Mouse (Mus musculus) thymus, adult 2 months (tissue): ENCODE results near the gene Ric8b. TPM values are rescaled to one million over a fixed set of nuclear protein-coding genes. Genes with fewer than 3 reads are reported as not detected.

ENCODE experiments used
- DNase-seq: peaks from one replicate; pipeline ENCODE4 v3.0.0; 2021
- H3K27ac ChIP-seq: fragments of 200-500 bp; 2 replicates; pipeline ENCODE4 v1.5.1; 2012; ENCODE audit warnings: low read length, control low read depth; ENCODE audit not compliant: control insufficient read depth, insufficient read depth
- H3K27me3 ChIP-seq: fragments of 200-500 bp; 2 replicates; pipeline ENCODE4 v1.6.1; 2012; ENCODE audit warnings: mild to moderate bottlenecking, low read length, moderate library complexity, mixed read lengths; ENCODE audit not compliant: control insufficient read depth, insufficient read depth
- H3K36me3 ChIP-seq: fragments of 200-500 bp; 2 replicates; pipeline ENCODE4 v1.6.1; 2012; ENCODE audit warnings: mild to moderate bottlenecking, low read length, moderate library complexity; ENCODE audit not compliant: control insufficient read depth, insufficient read depth
- H3K4me1 ChIP-seq: fragments of 200-500 bp; replicated peaks from 2 replicates; pipeline ENCODE4 v1.6.1; 2012; ENCODE audit warnings: low read length; ENCODE audit not compliant: control insufficient read depth, insufficient read depth
- H3K4me3 ChIP-seq: fragments of 200-500 bp; 2 replicates; pipeline ENCODE4 v1.5.1; 2012; ENCODE audit warnings: mild to moderate bottlenecking, low read length, control low read depth, moderate library complexity; ENCODE audit not compliant: control insufficient read depth, insufficient read depth
- CTCF ChIP-seq: fragments of 200-500 bp; IDR thresholded peaks from 2 replicates; pipeline ENCODE4 v1.5.1; 2012; ENCODE audit warnings: mild to moderate bottlenecking, control low read depth, low read length, moderate library complexity, borderline replicate concordance; ENCODE audit not compliant: control insufficient read depth, poor library complexity, insufficient read depth; ENCODE audit errors: extremely low read depth
- POLR2A ChIP-seq: fragments of 200-500 bp; IDR thresholded peaks from 2 replicates; pipeline ENCODE4 v1.6.1; 2012; ENCODE audit warnings: mild to moderate bottlenecking, low read length, control low read depth, moderate library complexity; ENCODE audit not compliant: control insufficient read depth, poor library complexity, insufficient read depth; ENCODE audit errors: extremely low read depth
- WGBS: fragments of 180-500 bp; shearing (Covaris S2); methylation state at CpG from one replicate; pipeline ENCODE4 v1.1.7; 2018; 5-methylcytosine and 5-hydroxymethylcytosine counted together
- polyA plus RNA-seq: library from polyadenylated mRNA; depleted of rRNA; stranded (reverse); fragments of >200 nt; gene quantifications from 2 replicates; pipeline ENCODE4 v1.2.3, GENCODE M21; 2012

The Ric8b gene
- polyA plus RNA-seq, 1 experiment = 17.6 TPM

DNA sequence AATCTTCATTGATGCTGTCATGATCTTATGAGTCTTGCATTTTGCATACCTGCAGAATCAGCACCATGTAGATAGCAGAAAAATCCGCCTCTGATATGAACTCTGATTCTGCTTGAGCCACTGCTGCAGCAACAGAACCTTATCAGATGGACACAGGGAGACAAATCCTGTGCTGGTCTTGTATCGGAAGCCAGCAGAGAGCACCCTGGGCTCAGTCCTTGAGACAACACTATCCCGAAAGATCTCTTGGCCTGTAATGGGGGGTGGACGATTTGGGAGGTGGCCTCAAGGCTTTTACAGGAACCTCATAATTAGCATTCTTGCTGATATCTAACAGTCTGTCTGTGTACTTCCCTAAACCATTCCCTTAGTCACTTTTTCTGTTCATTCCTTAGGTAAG is 57.8 kb downstream of the Ric8b start:
- Histone ChIP-seq H3K27ac (no peak overlapping the region), H3K4me3 (no peak overlapping the region), H3K36me3 (peaks cover 20% of the 10 kb centered on the region), H3K27me3 (no peaks in the 10 kb centered on the region), H3K4me1 (no peaks in the 10 kb centered on the region)
- no peak for DNase-seq
- TF ChIP-seq CTCF (no peak), POLR2A (no peak)
- WGBS = 93% methylated on average over 4 of the region's 4 CpGs

DNA sequence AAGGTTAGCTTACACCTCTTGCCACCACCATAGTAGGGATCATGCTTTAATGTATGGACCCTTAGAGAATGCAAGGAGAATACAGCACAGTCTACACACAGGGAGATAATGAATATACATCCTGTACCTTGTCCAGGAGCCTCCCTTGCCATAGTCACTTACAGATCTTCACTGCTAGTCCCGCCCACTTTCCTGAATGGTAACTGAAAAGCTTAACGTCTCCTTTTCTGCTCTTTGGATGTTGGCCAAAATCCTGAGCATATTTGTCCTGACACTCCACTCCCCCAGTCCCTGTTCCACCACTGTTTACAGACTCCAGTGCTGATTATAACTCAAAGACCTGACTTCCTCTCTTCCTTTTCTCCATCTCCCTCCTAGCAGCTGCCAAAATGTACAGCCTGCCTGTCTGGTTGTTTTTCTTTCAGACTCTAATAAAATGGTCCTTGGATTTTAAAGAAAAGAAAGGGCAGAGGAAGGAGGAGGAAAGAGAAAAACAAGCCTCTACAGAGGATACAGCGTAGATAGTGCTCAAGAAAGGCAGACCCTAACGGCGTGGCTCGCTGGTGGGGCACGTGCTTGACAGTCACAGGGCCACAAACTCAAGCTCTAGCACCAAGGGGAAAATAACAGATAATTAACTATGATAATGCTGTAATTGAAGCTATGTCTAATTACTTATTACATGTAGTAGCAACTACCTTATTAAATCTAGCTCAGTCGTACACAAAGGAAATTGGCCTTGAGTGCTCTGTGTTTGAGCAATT is 59.4 kb downstream of the Ric8b start:
- TF ChIP-seq POLR2A (no peak), CTCF (no peak)
- Histone ChIP-seq H3K27me3 (no peaks in the 10 kb centered on the region), H3K4me3 (no peak overlapping the region), H3K27ac (no peak overlapping the region), H3K4me1 (no peaks in the 10 kb centered on the region), H3K36me3 (peaks cover 11% of the 10 kb centered on the region)
- no peak for DNase-seq
- WGBS = 92% methylated on average over 8 of the region's 8 CpGs

DNA sequence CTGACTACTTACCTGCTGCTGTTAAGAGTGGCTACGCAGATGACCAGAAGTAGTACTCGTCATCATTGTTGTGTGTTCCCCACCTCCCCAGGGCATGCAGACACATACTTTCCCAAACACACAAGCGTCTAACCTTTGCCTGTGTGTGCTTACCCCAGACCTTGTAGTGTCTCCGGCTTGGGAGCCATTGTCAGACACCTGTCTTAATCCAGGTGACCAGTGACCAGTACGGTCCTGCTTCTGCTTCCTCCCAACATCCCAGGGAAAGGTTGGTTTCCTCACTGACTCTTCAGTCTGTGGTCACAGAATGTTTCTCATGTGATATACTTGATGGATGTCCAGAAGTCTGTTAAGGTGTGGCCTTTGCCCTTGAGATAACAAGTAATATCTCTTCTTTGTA is 62.9 kb downstream of the Ric8b start:
- Histone ChIP-seq H3K4me1 (peaks cover 4% of the 10 kb centered on the region), H3K27ac (no peak overlapping the region), H3K4me3 (no peak overlapping the region), H3K27me3 (no peaks in the 10 kb centered on the region), H3K36me3 (peaks cover 21% of the 10 kb centered on the region)
- no peak for DNase-seq
- TF ChIP-seq CTCF = no peak
- no peak for TF ChIP-seq POLR2A
- 98% methylated on average over 5 of the region's 5 CpGs for WGBS

DNA sequence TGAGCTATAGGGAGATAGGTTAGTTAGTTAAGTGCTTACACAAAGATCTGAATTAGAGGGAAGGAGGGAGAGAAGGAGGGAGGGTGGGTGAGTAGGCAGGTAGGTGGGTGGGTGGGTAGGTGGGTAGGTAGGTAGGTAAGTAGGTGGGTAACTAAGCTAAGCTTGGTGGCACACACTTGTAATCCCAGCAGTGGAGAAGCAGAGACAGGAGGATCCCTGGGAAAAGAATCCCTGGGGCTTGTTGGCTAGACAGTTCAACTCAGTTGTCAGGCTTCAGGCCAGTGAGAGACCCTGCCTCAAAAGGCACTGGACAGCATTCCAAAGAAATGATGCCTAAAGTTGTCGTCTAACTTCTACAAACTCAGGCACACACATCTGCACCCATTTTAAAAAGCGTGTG is 64.0 kb downstream of the Ric8b start:
- no peak for DNase-seq
- 95% methylated on average over 2 of the region's 2 CpGs for WGBS
- Histone ChIP-seq H3K36me3 (peaks cover 21% of the 10 kb centered on the region), H3K4me3 (no peak overlapping the region), H3K27me3 (no peaks in the 10 kb centered on the region), H3K27ac (no peak overlapping the region), H3K4me1 (peaks cover 4% of the 10 kb centered on the region)
- TF ChIP-seq CTCF (no peak), POLR2A (no peak)

DNA sequence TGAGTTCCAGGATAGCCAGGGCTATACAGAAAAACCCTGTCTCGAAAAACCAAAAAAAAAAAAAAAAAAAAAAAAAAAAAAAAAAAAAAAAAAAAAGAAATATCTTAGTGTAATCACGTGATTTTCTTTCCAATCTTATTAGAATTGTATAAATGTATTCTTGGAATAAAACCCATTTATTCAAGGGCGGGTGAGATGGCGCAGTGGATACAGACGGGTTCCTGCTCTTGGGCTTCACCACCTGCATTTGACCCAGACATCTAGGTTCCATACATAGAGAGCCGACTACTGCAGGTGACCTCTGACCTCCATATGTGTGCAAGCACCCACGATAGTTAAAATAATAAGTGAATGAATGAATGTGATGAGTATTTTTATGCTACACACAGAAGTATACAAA is 65.3 kb downstream of the Ric8b start:
- no peak for DNase-seq
- peaks cover 21% of the 10 kb centered on the region for H3K36me3 ChIP-seq
- H3K4me3 ChIP-seq = no peak overlapping the region
- TF ChIP-seq POLR2A (no peak), CTCF (no peak)
- WGBS = 86% methylated on average over 7 of the region's 7 CpGs
- H3K27me3 ChIP-seq = no peaks in the 10 kb centered on the region
- H3K27ac ChIP-seq = no peak overlapping the region
- H3K4me1 ChIP-seq = peaks cover 4% of the 10 kb centered on the region

DNA sequence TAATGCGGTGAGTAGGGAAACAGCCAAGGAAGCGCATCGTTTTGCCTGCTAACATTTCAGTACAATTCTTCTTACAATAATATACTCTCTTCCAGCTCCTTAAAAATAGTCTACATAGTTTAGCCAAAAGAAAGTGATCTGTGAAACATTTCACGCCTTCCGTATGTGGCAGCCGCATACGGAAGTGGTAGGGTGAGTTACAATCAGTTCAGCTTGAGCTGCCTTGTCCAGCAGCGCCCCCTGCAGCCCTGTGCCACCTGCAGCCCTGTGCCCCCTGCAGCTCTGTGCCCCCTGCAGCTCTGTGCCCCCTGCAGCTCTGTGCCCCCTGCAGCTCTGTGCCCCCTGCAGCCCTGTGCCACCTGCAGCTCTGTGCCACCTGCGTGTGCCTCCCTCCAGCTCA is 68.5 kb downstream of the Ric8b start:
- WGBS = 95% methylated on average over 9 of the region's 9 CpGs

DNA sequence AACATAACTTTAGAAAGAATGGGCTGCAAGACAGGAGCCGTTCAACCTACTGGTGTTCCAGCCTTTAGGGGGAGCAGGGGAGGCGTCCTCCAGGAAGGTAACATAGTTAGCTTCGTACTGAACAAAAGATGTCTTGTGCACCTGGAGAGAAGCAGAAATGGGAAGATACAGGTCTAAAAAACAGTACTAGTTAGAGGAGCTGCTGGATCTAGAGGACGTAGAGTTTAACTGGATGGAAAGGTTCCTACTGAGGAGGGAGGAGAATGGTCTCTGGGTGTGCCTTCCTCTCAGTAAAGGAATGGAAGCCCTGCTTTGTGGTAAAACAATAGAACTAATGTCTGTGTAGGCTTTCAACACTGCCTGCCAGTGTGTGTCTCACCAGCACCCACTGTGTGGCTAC is 70.2 kb downstream of the Ric8b start:
- peaks cover 4% of the 10 kb centered on the region for H3K4me1 ChIP-seq
- H3K36me3 ChIP-seq = peaks cover 11% of the 10 kb centered on the region; the same call in 1 of the 2 replicates
- 95% methylated on average over 4 of the region's 4 CpGs for WGBS
- H3K4me3 ChIP-seq = no peak overlapping the region
- DNase-seq = no peak
- no peak overlapping the region for H3K27ac ChIP-seq
- H3K27me3 ChIP-seq = no peaks in the 10 kb centered on the region
- TF ChIP-seq POLR2A (no peak), CTCF (no peak)

More for the DNA sequence above, 68.5 kb downstream of the Ric8b start:
- Histone ChIP-seq H3K27me3 (no peaks in the 10 kb centered on the region), H3K4me3 (no peak overlapping the region), H3K4me1 (peaks cover 4% of the 10 kb centered on the region), H3K36me3 (peaks cover 13% of the 10 kb centered on the region; the same call in 1 of the 2 replicates), H3K27ac (no peak overlapping the region)
- TF ChIP-seq POLR2A (no peak), CTCF (peak; percentile 58; the same call in 1 of the 2 replicates)
- peak; percentile 50 for DNase-seq
